Mouse (Mus musculus) megakaryocyte-erythroid progenitor cell, adult 5 weeks (primary cell): ENCODE data around the gene Arhgap20. TPM values are rescaled to one million over a fixed set of nuclear protein-coding genes. Genes with fewer than 3 reads are reported as not detected.

ENCODE experiments used
- polyA plus RNA-seq: library from polyadenylated mRNA; stranded (reverse); fragments of >175 nt; gene quantifications from 2 replicates; pipeline ENCODE4 v1.2.3, GENCODE M21; 2012

Arhgap20 gene
- 0.01 TPM in 1 of 2 replicates, not detected in the other for polyA plus RNA-seq

DNA sequence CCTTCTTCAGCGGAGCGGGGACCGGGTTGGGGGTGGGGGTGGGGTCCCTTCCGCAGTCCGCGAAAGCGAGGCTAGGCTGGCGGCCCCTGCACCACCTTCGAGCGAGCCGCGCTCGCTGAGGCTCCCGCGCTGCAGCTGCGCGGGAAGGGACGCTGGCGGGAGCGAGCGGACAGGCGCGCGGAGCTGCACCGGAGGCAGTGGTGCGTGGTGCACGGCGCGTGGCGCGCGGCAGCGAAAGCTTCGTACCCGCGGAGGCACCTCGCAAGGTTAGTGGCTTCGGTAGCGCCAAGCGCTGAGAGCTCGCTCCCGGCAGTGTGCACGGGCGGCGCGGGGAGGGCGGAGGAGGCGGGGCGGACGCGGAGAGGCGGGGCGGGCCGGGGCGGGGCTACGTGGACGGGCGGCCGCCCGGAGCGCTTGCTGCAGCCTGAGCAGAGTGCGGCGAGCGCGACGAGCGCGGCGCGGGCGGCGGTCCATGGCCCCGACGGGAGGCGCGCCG is at the start of gene Arhgap20:
Gene Arhgap20, plus strand, starts transcription at position 417 of the 496 bp plus-strand sequence.

Other genes starting within 250 kb of the Arhgap20 start
- gene Fdx1, start 198.2 kb downstream of the Arhgap20 start, polyA plus RNA-seq: 34.9 and 36.8 TPM in 2 replicates